Comparison of ENCODE assay signal across 8 mouse cellular contexts in genomic region chr8:120375170-120375569, GRCm38 (mm10).
A peak's percentile ranks its signal among the peaks of the same experiment; 100 is the strongest.
DNase-seq lines count a peak whose midpoint lies in the region; ATAC-seq and TF ChIP-seq lines count a peak whose summit lies in the region.

No protein-coding gene starts in this region.

- H3K27me3 ChIP-seq in forebrain, embryonic 14.5 days (replicated peaks; ENCODE audit: control insufficient read depth, insufficient read depth, low read length): no peaks in the 10 kb centered on the region

- peak; percentile 68 for ATAC-seq in forebrain, embryonic 14.5 days
- no peak for ATAC-seq in inflammation-experienced regulatory T-cells, adult 6 months

- no peak overlapping the region for H3K4me3 ChIP-seq in ES-E14 (ENCODE audit: insufficient read depth in 1 of 2, low read depth in 1 of 2, low read length in 2 of 2, poor library complexity in 1 of 2, severe bottlenecking in 1 of 2)
- no peak overlapping the region for H3K4me3 ChIP-seq in forebrain, embryonic 14.5 days (ENCODE audit: low read depth, low read length)

- in situ Hi-C loops in ES-E14 (cut with MboI; ENCODE audit: low sequenced_read_pairs in 2 of 2, unreplicated experiment in 2 of 2): no loop called here

- no peak overlapping the region for H3K4me2 ChIP-seq in forebrain, embryonic 14.5 days (ENCODE audit: low read length)

- no peak overlapping the region for H3K9ac ChIP-seq in ES-E14 (ENCODE audit: insufficient read depth, low read depth, low read length, poor library complexity, severe bottlenecking)
- no peak overlapping the region for H3K9ac ChIP-seq in forebrain, embryonic 14.5 days (ENCODE audit: low read length)

- H3K4me1 ChIP-seq in ES-E14 (ENCODE audit: control insufficient read depth in 2 of 2, insufficient read depth in 2 of 2, low read length in 2 of 2, poor library complexity in 1 of 2): peaks cover 3 to 34% of the 10 kb centered on the region in 2 experiments; a peak in 2 of 4 replicates
- H3K4me1 ChIP-seq in forebrain, embryonic 14.5 days (ENCODE audit: control insufficient read depth, insufficient read depth, low read length): peaks cover 45% of the 10 kb centered on the region

- no peaks in the 10 kb centered on the region for H3K36me3 ChIP-seq in ES-E14 (ENCODE audit: control insufficient read depth, insufficient read depth, low read length, poor library complexity, severe bottlenecking)
- H3K36me3 ChIP-seq in forebrain, embryonic 14.5 days (ENCODE audit: control insufficient read depth, insufficient read depth, low read length): no peaks in the 10 kb centered on the region

- DNase-seq in 416B (ENCODE audit: low read depth): peak; percentile 84
- DNase-seq in ES-E14 (ENCODE audit: low read depth, low spot score): peak; percentile 77
- peak; percentile 79 for DNase-seq in forebrain, embryonic 14.5 days (ENCODE audit: low spot score)
- DNase-seq in liver: peak; percentile 75
- DNase-seq in adrenal gland, adult 2 months: no peak
- DNase-seq in Muller cell, postnatal 12 days (ENCODE audit: inconsistent ontology term): no peak
- no peak for DNase-seq in adipocyte (ENCODE audit: low spot score)

- 18% methylated on average over 5 of the region's 5 CpGs for WGBS in forebrain, embryonic 14.5 days

- no peak overlapping the region for H3K27ac ChIP-seq in ES-E14 (ENCODE audit: insufficient read depth, low read depth, low read length, poor library complexity, severe bottlenecking)
- peak overlapping the region; percentile 65; the same call in 1 of the 2 replicates for H3K27ac ChIP-seq in forebrain, embryonic 14.5 days (ENCODE audit: low read depth, low read length)

- H3K9me3 ChIP-seq in ES-E14 (ENCODE audit: control insufficient read depth, insufficient read depth, low read depth, low read length): no peaks in the 10 kb centered on the region
- no peaks in the 10 kb centered on the region for H3K9me3 ChIP-seq in forebrain, embryonic 14.5 days (replicated peaks; ENCODE audit: control insufficient read depth, low read length)

TF ChIP-seq in ES-E14, 5 proteins besides CTCF, POLR2A, EP300 and RAD21:
- no peak for TF ChIP-seq ZNF384 (IDR thresholded peaks at IDR 0.05; ENCODE audit: low read depth, low read length)
- no peak for TF ChIP-seq ZC3H11A (IDR thresholded peaks at IDR 0.05; ENCODE audit: borderline replicate concordance, low read depth, low read length)
- no peak for TF ChIP-seq MAFK (IDR thresholded peaks at IDR 0.05; ENCODE audit: insufficient read depth, low read depth, low read length)
- no peak for TF ChIP-seq HCFC1 (IDR thresholded peaks at IDR 0.05; ENCODE audit: borderline replicate concordance, insufficient read depth, low read length)
- no peak for TF ChIP-seq CHD2 (IDR thresholded peaks at IDR 0.05; ENCODE audit: low read depth, low read length)

Comparison
In these comparisons a context has a peak if more than half of its experiments do, and no peak if none do; other contexts are left out.
1. DNase-seq: peak in 416B (single experiment), ES-E14 (single experiment), forebrain, embryonic 14.5 days (single experiment) and liver (single experiment); none in adrenal gland, adult 2 months (single experiment), Muller cell, postnatal 12 days (single experiment) and adipocyte (single experiment).